Mouse (Mus musculus) CH12.LX (cell line): ENCODE measurements around the gene Usp7. TPM values are rescaled to one million over a fixed set of nuclear protein-coding genes. Genes with fewer than 3 reads are reported as not detected.
A peak's percentile ranks its signal among the peaks of the same experiment; 100 is the strongest.

ENCODE experiments used
- DNase-seq: peaks from one replicate; pipeline ENCODE4 v3.0.0-alpha.2; 2013; ENCODE audit errors: extremely low read depth
- H3K27ac ChIP-seq: 2 replicates; pipeline ENCODE4 v1.5.1; 2012; ENCODE audit warnings: low read depth, mild to moderate bottlenecking, control low read depth, moderate library complexity; ENCODE audit not compliant: insufficient read depth
- H3K27me3 ChIP-seq: replicated peaks from 2 replicates; pipeline ENCODE3; 2012; ENCODE audit warnings: inconsistent platforms
- H3K36me3 ChIP-seq, 2 experiments: replicated peaks in 1 of 2; 2 replicates each; pipeline versions ENCODE3 to v1.6.1; 2012; ENCODE audit warnings: inconsistent platforms in 1 of 2, low read length in 1 of 2, mild to moderate bottlenecking in 1 of 2, mixed read lengths in 1 of 2, moderate library complexity in 1 of 2; ENCODE audit not compliant: control insufficient read depth in 1 of 2, insufficient read depth in 1 of 2
- H3K4me1 ChIP-seq, 2 experiments: 2 replicates each; pipeline ENCODE4 v1.6.1; 2012; ENCODE audit warnings: inconsistent platforms in 1 of 2, moderate library complexity in 1 of 2; ENCODE audit not compliant: insufficient read depth in 2 of 2, control insufficient read depth in 1 of 2
- H3K4me2 ChIP-seq: 2 replicates; pipeline ENCODE4 v1.6.1; 2012; ENCODE audit warnings: low read depth, mild to moderate bottlenecking, control low read depth; ENCODE audit not compliant: poor library complexity, insufficient read depth, severe bottlenecking
- H3K4me3 ChIP-seq, 3 experiments: fragments of 150-350 bp in 1 of 3; sonication (generic) in 1 of 3; replicated peaks in 1 of 3; 2 replicates each; pipeline versions ENCODE3 to v1.5.1; 2011 to 2012; ENCODE audit warnings: low read depth in 2 of 3, low read length in 2 of 3, mild to moderate bottlenecking in 2 of 3, moderate library complexity in 2 of 3, control low read depth in 1 of 3, improper control_type of control experiment in 1 of 3, inconsistent platforms in 1 of 3, mixed read lengths in 1 of 3; ENCODE audit not compliant: poor library complexity in 1 of 3
- H3K79me2 ChIP-seq: replicated peaks from 2 replicates; pipeline ENCODE4 v1.6.1; 2012; ENCODE audit warnings: mild to moderate bottlenecking, moderate library complexity; ENCODE audit not compliant: control insufficient read depth, poor library complexity, insufficient read depth, severe bottlenecking; ENCODE audit errors: extremely low read depth
- H3K9ac ChIP-seq: 2 replicates; pipeline ENCODE4 v1.6.1; 2012; ENCODE audit warnings: low read depth, mild to moderate bottlenecking, control low read depth, moderate library complexity; ENCODE audit not compliant: insufficient read depth
- H3K9me3 ChIP-seq: replicated peaks from 2 replicates; pipeline ENCODE3; 2012; ENCODE audit warnings: low read length, inconsistent platforms, mixed read lengths
- CHD1 ChIP-seq: IDR thresholded peaks from 2 replicates; pipeline ENCODE4 v1.6.1; 2012; ENCODE audit warnings: low read depth, low read length, improper control_type of control experiment, inconsistent platforms
- CHD2 ChIP-seq: IDR thresholded peaks from 2 replicates; pipeline ENCODE4 v1.6.1; 2011; ENCODE audit warnings: low read length, improper control_type of control experiment
- CTCF ChIP-seq, 2 experiments: IDR thresholded peaks in 1 of 2; conservative IDR thresholded peaks in 1 of 2; 2 replicates each; pipeline ENCODE4 v1.5.1; 2011 to 2012; ENCODE audit warnings: low read depth in 2 of 2, low read length in 2 of 2, improper control_type of control experiment in 1 of 2, inconsistent platforms in 1 of 2, mild to moderate bottlenecking in 1 of 2, moderate library complexity in 1 of 2
- E2F4 ChIP-seq: IDR thresholded peaks from 2 replicates; pipeline ENCODE4 v1.6.1; 2011; ENCODE audit warnings: low read depth, low read length, improper control_type of control experiment; ENCODE audit not compliant: insufficient replicate concordance
- ELF1 ChIP-seq: IDR thresholded peaks from 2 replicates; pipeline ENCODE4 v1.6.1; 2014; ENCODE audit warnings: low read depth, mild to moderate bottlenecking, inconsistent platforms, low read length, improper control_type of control experiment
- HCFC1 ChIP-seq: IDR thresholded peaks from 2 replicates; pipeline ENCODE4 v1.6.1; 2012; ENCODE audit warnings: low read depth, mild to moderate bottlenecking, inconsistent platforms, low read length, improper control_type of control experiment
- IRF4 ChIP-seq: IDR thresholded peaks from 2 replicates; pipeline ENCODE4 v1.6.1; 2014; ENCODE audit warnings: low read depth, mild to moderate bottlenecking, inconsistent platforms, low read length, improper control_type of control experiment
- KAT2A ChIP-seq: IDR thresholded peaks from 2 replicates; pipeline ENCODE4 v1.6.1; 2012; ENCODE audit warnings: low read length, improper control_type of control experiment, inconsistent platforms; ENCODE audit not compliant: insufficient replicate concordance
- MAX ChIP-seq: IDR thresholded peaks from 2 replicates; pipeline ENCODE4 v1.6.1; 2011; ENCODE audit warnings: low read length, improper control_type of control experiment
- MAZ ChIP-seq: IDR thresholded peaks from 2 replicates; pipeline ENCODE4 v1.6.1; 2012; ENCODE audit warnings: low read depth, mild to moderate bottlenecking, inconsistent platforms, low read length, improper control_type of control experiment, moderate library complexity
- MEF2A ChIP-seq: IDR thresholded peaks from 2 replicates; pipeline ENCODE4 v1.6.1; 2014; ENCODE audit warnings: low read depth, mild to moderate bottlenecking, inconsistent platforms, low read length, improper control_type of control experiment, borderline replicate concordance
- MXI1 ChIP-seq: IDR thresholded peaks from 2 replicates; pipeline ENCODE4 v1.6.1; 2011; ENCODE audit warnings: mild to moderate bottlenecking, low read depth, low read length, improper control_type of control experiment
- MYC ChIP-seq: IDR thresholded peaks from 2 replicates; pipeline ENCODE4 v1.6.1; 2011; ENCODE audit warnings: low read depth, mild to moderate bottlenecking, improper control_type of control experiment, low read length
- NELFE ChIP-seq: IDR thresholded peaks from 2 replicates; pipeline ENCODE4 v1.6.1; 2011; ENCODE audit warnings: low read depth, low read length, improper control_type of control experiment
- NRF1 ChIP-seq: IDR thresholded peaks from 2 replicates; pipeline ENCODE4 v1.6.1; 2014; ENCODE audit warnings: low read depth, mild to moderate bottlenecking, inconsistent platforms, low read length, improper control_type of control experiment, moderate library complexity
- POLR2A ChIP-seq: IDR thresholded peaks from 2 replicates; pipeline ENCODE4 v1.6.1; 2011; ENCODE audit warnings: low read depth, mild to moderate bottlenecking, improper control_type of control experiment, low read length
- RAD21 ChIP-seq: IDR thresholded peaks from 2 replicates; pipeline ENCODE4 v1.6.1; 2011; ENCODE audit warnings: low read depth, mild to moderate bottlenecking, low read length, improper control_type of control experiment, moderate library complexity
- SIN3A ChIP-seq: IDR thresholded peaks from 2 replicates; pipeline ENCODE4 v1.6.1; 2012; ENCODE audit warnings: low read length, improper control_type of control experiment, inconsistent platforms
- SMC3 ChIP-seq: IDR thresholded peaks from 2 replicates; pipeline ENCODE4 v1.6.1; 2011; ENCODE audit warnings: low read depth, low read length, improper control_type of control experiment
- TBP ChIP-seq: conservative IDR thresholded peaks from 2 replicates; pipeline ENCODE4 v1.6.1; 2011; ENCODE audit warnings: low read depth, low read length, improper control_type of control experiment
- TCF12 ChIP-seq: IDR thresholded peaks from 2 replicates; pipeline ENCODE4 v1.6.1; 2014; ENCODE audit warnings: low read depth, mild to moderate bottlenecking, inconsistent platforms, low read length, improper control_type of control experiment
- UBTF ChIP-seq: IDR thresholded peaks from 2 replicates; pipeline ENCODE4 v1.6.1; 2012; ENCODE audit warnings: low read depth, mild to moderate bottlenecking, inconsistent platforms, low read length, improper control_type of control experiment, moderate library complexity
- USF2 ChIP-seq: conservative IDR thresholded peaks from 2 replicates; pipeline ENCODE4 v1.6.1; 2011; ENCODE audit warnings: low read depth, low read length, improper control_type of control experiment
- ZKSCAN1 ChIP-seq: IDR thresholded peaks from 2 replicates; pipeline ENCODE4 v1.6.1; 2012; ENCODE audit warnings: low read depth, inconsistent platforms, low read length, improper control_type of control experiment, borderline replicate concordance
- ZMIZ1 ChIP-seq: IDR thresholded peaks from 2 replicates; pipeline ENCODE4 v1.6.1; 2012; ENCODE audit warnings: low read depth, mild to moderate bottlenecking, inconsistent platforms, low read length, improper control_type of control experiment
- dilution Hi-C: fragments of 300-500 bp; cut with MboI; formaldehyde crosslinking; loops from 2 replicates; pipeline ENCODE4 v1.14.3; 2020; ENCODE audit warnings: low sequenced_read_pairs; ENCODE audit not compliant: extremely low pct_unique_long_range_greater_than_20kb, extremely low pct_ligation_motif_present
- in situ Hi-C: fragments of 300-500 bp; cut with MboI; formaldehyde crosslinking; loops from 3 replicates; pipeline ENCODE4 v1.14.3; 2019; ENCODE audit warnings: low sequenced_read_pairs, low pct_ligation_motif_present, low pct_unique_long_range_greater_than_20kb, mixed read lengths
- polyA plus RNA-seq: library from polyadenylated mRNA; unstranded; fragments of >175 nt; gene quantifications from 2 replicates; pipeline ENCODE4 v1.2.1, GENCODE M21; 2012; ENCODE audit warnings: low read depth; ENCODE audit not compliant: insufficient read length
- total RNA-seq, 2 experiments: library from RNA; depleted of rRNA; stranded (reverse); fragments of 300-350 nt in 1 of 2; fragments of >200 nt in 1 of 2; gene quantifications; 2 replicates each; pipeline ENCODE4 v1.2.3; 2012 to 2014

Usp7 gene
- total and polyA plus RNA-seq, 3 experiments, result 113 to 169 (median 143) TPM

DNA sequence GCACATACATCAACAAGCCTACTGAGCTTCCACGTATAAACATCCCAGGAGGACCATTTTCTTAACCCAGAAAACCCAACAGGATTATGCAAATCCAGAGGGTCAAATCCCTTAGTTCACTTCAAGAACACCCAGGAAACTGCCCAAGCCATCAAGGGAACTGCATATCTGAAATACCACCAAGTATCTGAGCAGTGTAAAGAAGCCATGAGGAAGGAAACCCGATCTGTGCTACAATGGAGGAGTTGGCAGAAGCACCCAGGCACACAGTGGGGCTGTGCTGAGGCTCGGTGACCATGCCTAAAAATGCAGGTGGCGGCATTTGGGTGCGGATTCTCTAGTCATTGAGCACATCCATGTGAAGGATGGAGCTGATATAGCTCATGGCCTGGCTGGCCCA, 50.4 kb downstream of the Usp7 start (continued):
- no peak for TF ChIP-seq MAZ
- TF ChIP-seq CHD2, result no peak
- TF ChIP-seq RAD21, result no peak
- no peak for TF ChIP-seq TCF12
- TF ChIP-seq, all 38 proteins: peak for 0

DNA sequence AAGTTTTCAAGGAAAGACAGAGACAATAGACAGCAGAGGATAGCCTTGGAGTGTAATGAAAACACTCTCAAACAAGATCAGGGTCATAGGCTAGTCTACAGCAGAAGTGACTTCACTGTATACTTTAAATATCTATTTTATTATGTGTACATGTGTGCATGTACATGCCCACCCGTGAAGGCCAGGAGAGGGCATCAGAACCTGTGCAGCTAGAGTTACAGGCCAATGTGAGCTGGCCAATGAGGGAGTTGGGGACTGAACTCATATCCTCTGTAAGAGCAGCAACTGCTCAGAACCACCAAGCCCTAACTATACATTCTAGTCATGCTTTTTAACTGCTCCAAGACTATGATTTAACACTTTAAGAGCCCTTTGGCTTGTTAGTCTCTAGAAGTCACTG, 51.0 kb downstream of the Usp7 start:
- Histone ChIP-seq H3K4me2 (no peak overlapping the region), H3K9me3 (no peaks in the 10 kb centered on the region), H3K36me3 (no peaks in the 10 kb centered on the region), H3K4me3 (no peak overlapping the region), H3K27me3 (peaks cover 1% of the 10 kb centered on the region), H3K9ac (no peak overlapping the region), H3K27ac (no peak overlapping the region), H3K79me2 (peaks cover 24% of the 10 kb centered on the region), H3K4me1 (peaks cover 2 to 36% of the 10 kb centered on the region in 2 experiments; a peak in 2 of 4 replicates)
- in situ Hi-C loops, result no loop called here
- no peak for DNase-seq
- dilution Hi-C loops, result no loop called here
- TF ChIP-seq NRF1 (no peak), SMC3 (peak; percentile 6; the same call in 1 of the 2 replicates), ZKSCAN1 (no peak), CTCF (conservative IDR thresholded peaks at IDR 0.05 in 1 of 2, IDR thresholded peaks at IDR 0.05 in 1 of 2; ENCODE audit: low read depth in 2 of 2, low read length in 2 of 2) (peak in 1 of 2 experiments; percentile 42; a peak in 2 of 4 replicates)

DNA sequence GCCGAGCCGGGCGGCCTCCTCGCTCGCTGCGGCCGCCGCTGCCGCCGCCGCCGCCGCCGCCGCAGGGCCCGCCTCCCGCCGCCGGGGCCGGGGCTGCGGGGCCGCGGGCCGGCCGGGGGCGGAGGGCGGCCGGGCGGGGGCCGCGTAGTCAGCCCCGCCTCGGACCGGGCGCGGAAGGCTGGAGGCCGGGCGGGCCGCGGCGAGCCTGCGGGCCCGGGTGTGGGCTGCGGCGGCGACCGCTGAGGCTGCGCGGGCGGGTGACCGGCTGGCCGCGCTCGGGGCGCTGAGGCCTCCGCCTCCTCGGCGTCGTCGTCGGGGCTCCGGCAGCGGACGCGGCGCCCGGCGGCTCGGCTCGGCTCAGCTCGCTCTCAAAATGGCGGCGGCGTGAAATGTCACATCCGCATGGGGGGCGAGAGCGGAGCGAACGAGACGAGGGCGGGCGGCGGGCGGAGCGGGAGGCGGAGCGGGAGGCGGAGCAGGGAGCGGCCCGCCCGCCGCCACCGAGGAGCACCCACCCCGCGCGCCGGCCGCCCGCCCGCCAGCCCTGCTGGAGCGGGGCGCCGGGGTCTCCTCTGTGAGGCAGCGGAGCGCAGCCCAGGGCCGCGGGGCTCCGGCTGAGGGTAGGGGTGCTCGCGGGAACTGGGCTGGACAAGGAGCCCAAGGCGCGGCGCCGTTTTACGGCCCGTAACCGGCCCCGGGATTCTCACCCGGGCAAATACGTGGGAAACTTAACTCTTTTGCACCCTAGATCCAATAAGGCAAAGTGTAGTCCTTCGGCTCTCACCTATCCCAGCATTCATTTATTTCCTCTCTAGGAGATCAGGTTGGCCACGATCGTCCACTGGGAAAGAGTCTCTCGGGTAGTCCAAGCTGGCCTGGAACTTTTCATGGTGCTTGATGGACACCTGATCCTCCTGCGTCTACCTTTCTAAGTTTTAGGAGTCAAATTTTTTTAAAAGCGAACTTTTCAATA, 53.3 kb downstream of the Usp7 start:
- peaks cover 1% of the 10 kb centered on the region for H3K27me3 ChIP-seq
- H3K36me3 ChIP-seq, result peaks cover 2 to 17% of the 10 kb centered on the region in 2 experiments
- H3K79me2 ChIP-seq, result peaks cover 47% of the 10 kb centered on the region
- no peaks in the 10 kb centered on the region for H3K9me3 ChIP-seq
- peaks cover 14 to 40% of the 10 kb centered on the region in 2 experiments for H3K4me1 ChIP-seq
- in situ Hi-C loops (no loop called here), dilution Hi-C loops (no loop called here)
- peak overlapping the region; percentile 99 for H3K9ac ChIP-seq
- peak overlapping the region; percentile 50 to 85 (median 70) for H3K4me3 ChIP-seq
- peak; percentile 83 for DNase-seq
- H3K27ac ChIP-seq, result peak overlapping the region; percentile 26; the same call in 1 of the 2 replicates
- TF ChIP-seq MAZ (peak; percentile 82; the same call in 1 of the 2 replicates), IRF4 (peak; percentile 24; the same call in 1 of the 2 replicates), ELF1 (peak; percentile 64), MEF2A (0 out of 2 replicates have a peak, but pooled peaks have one; percentile 23), KAT2A (0 out of 2 replicates have a peak, but pooled peaks have one; percentile 34), TBP (no peak), USF2 (no peak), HCFC1 (peak; percentile 56; the same call in 1 of the 2 replicates), ZMIZ1 (peak; percentile 80; the same call in 1 of the 2 replicates), ZKSCAN1 (no peak), MAX (0 out of 2 replicates have a peak, but pooled peaks have one; percentile 49), MYC (no peak), CHD2 (0 out of 2 replicates have a peak, but pooled peaks have one; percentile 35), CHD1 (no peak), MXI1 (peak; percentile 52; the same call in 1 of the 2 replicates), SIN3A (0 out of 2 replicates have a peak, but pooled peaks have one; percentile 35), UBTF (peak; percentile 72), POLR2A (peak; percentile 79), NELFE (peak; percentile 80), TCF12 (peak; percentile 73), NRF1 (peak; percentile 58), E2F4 (no peak)
- H3K4me2 ChIP-seq, result peak overlapping the region; percentile 71
